ENCODE assay signal across 20 mouse cellular contexts in the genomic region with DNA sequence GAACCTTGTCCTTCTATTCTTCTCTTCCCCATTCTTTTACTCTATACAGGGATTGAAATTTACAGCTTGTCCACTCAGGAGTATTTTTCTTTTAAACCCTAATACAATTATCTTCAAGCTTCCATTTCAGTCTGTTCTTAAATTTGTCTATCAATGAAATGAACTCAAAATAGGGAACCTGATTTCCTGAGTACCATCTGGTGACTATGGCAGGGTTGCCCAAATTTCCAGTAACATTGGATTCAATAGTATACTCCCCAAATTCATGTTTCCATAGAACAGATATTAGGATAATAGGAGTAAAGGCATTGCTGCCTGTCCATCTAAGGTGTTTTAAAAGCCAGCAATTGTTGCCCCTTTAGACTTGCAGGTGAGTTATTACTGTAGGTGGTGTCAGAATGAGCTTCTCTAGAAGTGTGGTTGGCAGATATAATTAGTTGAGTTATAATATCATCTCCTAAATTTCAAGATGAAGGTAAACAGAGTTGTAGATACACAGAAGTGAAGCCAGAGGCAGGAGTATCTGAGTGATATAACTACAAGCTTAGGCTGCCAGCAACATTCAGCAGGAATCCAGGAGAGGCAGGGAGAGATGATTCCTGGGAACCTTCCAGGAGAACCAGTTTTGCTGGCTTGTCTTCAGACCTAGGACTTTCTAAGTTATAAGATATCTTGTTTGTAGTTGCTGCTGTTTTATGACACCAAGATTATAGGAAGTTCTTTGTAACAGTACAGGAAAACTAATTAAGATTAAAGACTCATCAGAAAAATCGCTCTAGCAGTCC.
DNase-seq lines count a peak whose midpoint lies in the region; ATAC-seq and TF ChIP-seq lines count a peak whose summit lies in the region.
"Had no signal": no experiment of that assay in that cellular context is flagged by ENCODE, and none has a peak within 500 bp of the region (broad histone marks: within the 10 kb centered on the region; RNA-seq: fewer than 3 reads in every experiment).

No protein-coding gene starts in this region.

- DNase-seq in cerebellum, adult 18-20 months, result peak; percentile 31 to 55
- DNase-seq in cerebellum, adult 11 months, result no peak
- peak; percentile 66 for DNase-seq in cerebellum, adult 9-10 months
- DNase-seq in cerebellum, postnatal 4 days (ENCODE audit: low spot score in 2 of 2), result no peak
- DNase-seq in lung, embryonic 14.5 days, result peak; percentile 5
- DNase-seq in lung, adult 2 months, result no peak
- DNase-seq in brain, adult 2 months (ENCODE audit: low read depth, low spot score), result peak; percentile 63
- no peak for DNase-seq in adrenal gland, adult 8-10 months
- DNase-seq: adrenal gland, adult 2 months; adrenal gland, postnatal 14 days; adrenal gland, postnatal 36 days; embryo, embryonic 11 days; gastrocnemius, adult 2 months had no signal

- no peaks in the 10 kb centered on the region for H3K4me1 ChIP-seq in lung, embryonic 14.5 days (ENCODE audit: insufficient read depth)
- H3K4me1 ChIP-seq in lung, adult 2 months (ENCODE audit: control insufficient read depth, insufficient read depth, low read length), result no peaks in the 10 kb centered on the region
- H3K4me1 ChIP-seq: embryonic facial prominence, embryonic 13.5 days; embryonic facial prominence, embryonic 15.5 days; forebrain, embryonic 10.5 days; forebrain, embryonic 12.5 days had no signal

- no peak for TF ChIP-seq CTCF in lung, embryonic 14.5 days (IDR thresholded peaks at IDR 0.05; ENCODE audit: low read depth)
- TF ChIP-seq CTCF in lung, adult 2 months (IDR thresholded peaks at IDR 0.05; ENCODE audit: insufficient read depth, low read length), result no peak

- H3K9ac ChIP-seq in lung, embryonic 14.5 days, result no peak overlapping the region
- H3K9ac ChIP-seq: embryonic facial prominence, embryonic 13.5 days; embryonic facial prominence, embryonic 15.5 days; forebrain, embryonic 12.5 days had no signal

- WGBS in lung, embryonic 14.5 days, result 60% methylated on average over 1 of the region's 1 CpGs
- 67% methylated on average over 1 of the region's 1 CpGs for WGBS in lung, adult 2 months

- no peaks in the 10 kb centered on the region for H3K9me3 ChIP-seq in lung, embryonic 14.5 days (ENCODE audit: low read depth, low read length)
- H3K9me3 ChIP-seq: embryonic facial prominence, embryonic 13.5 days; embryonic facial prominence, embryonic 15.5 days had no signal

- H3K4me3 ChIP-seq in lung, embryonic 14.5 days (ENCODE audit: low read depth, low read length), result no peak overlapping the region
- H3K4me3 ChIP-seq in lung, adult 2 months (replicated peaks; ENCODE audit: extremely low read depth, low read depth, low read length), result no peak overlapping the region
- H3K4me3 ChIP-seq: embryonic facial prominence, embryonic 13.5 days; embryonic facial prominence, embryonic 15.5 days; erythroblast, embryonic 14.5 days; forebrain, embryonic 10.5 days; forebrain, embryonic 12.5 days; gastrocnemius, adult 2 months had no signal

- H3K27ac ChIP-seq in lung, embryonic 14.5 days (ENCODE audit: low read depth), result no peak overlapping the region
- H3K27ac ChIP-seq: embryonic facial prominence, embryonic 13.5 days; embryonic facial prominence, embryonic 15.5 days; forebrain, embryonic 10.5 days; forebrain, embryonic 12.5 days; gastrocnemius, adult 2 months had no signal

- no peaks in the 10 kb centered on the region for H3K36me3 ChIP-seq in lung, embryonic 14.5 days (ENCODE audit: insufficient read depth)
- H3K36me3 ChIP-seq: embryonic facial prominence, embryonic 13.5 days; embryonic facial prominence, embryonic 15.5 days; forebrain, embryonic 10.5 days; forebrain, embryonic 12.5 days had no signal

- no peak for ATAC-seq in lung, embryonic 14.5 days (ENCODE audit: insufficient read depth)
- ATAC-seq: forebrain, embryonic 14.5 days; forebrain, embryonic 16.5 days had no signal

- H3K4me2 ChIP-seq in lung, embryonic 14.5 days, result no peak overlapping the region
- H3K4me2 ChIP-seq: embryonic facial prominence, embryonic 13.5 days; embryonic facial prominence, embryonic 15.5 days; forebrain, embryonic 12.5 days had no signal

- no peak for TF ChIP-seq POLR2A in lung, adult 2 months (IDR thresholded peaks at IDR 0.05; ENCODE audit: borderline replicate concordance, extremely low read depth, low read depth, low read length)

- H3K27me3 ChIP-seq in lung, embryonic 14.5 days (ENCODE audit: insufficient read depth, low read length), result no peaks in the 10 kb centered on the region
- H3K27me3 ChIP-seq: embryonic facial prominence, embryonic 13.5 days; embryonic facial prominence, embryonic 15.5 days; forebrain, embryonic 12.5 days had no signal

Comparison
In these comparisons a context has a peak if more than half of its experiments do, and no peak if none do; other contexts are left out.
1. DNase-seq: peak in cerebellum, adult 18-20 months (2 of 2), cerebellum, adult 9-10 months (single experiment), lung, embryonic 14.5 days (single experiment) and brain, adult 2 months (single experiment); none in cerebellum, adult 11 months (single experiment), cerebellum, postnatal 4 days (0 of 2), lung, adult 2 months (single experiment) and adrenal gland, adult 8-10 months (single experiment).